Mouse (Mus musculus) hindbrain, embryonic 15.5 days (tissue): ENCODE data around the gene Slc6a11. TPM values are rescaled to one million over a fixed set of nuclear protein-coding genes. Genes with fewer than 3 reads are reported as not detected.
A peak's percentile ranks its signal among the peaks of the same experiment; 100 is the strongest.

ENCODE experiments used
- ATAC-seq: fragments of 200-750 bp; cut with Nextera tagmentation; 2 replicates; pipeline ENCODE4 v1.8.0; 2017; ENCODE audit warnings: low read depth, moderate number of reproducible peaks, moderate TSS enrichment; ENCODE audit not compliant: low FRiP score
- H3K27ac ChIP-seq: fragments of 300-500 bp; sonication (generic); replicated peaks from 2 replicates; pipeline ENCODE4 v1.5.1; 2015; ENCODE audit warnings: mild to moderate bottlenecking, inconsistent platforms
- H3K27me3 ChIP-seq: fragments of 300-500 bp; sonication (generic); 2 replicates; pipeline ENCODE4 v1.6.1; 2015; ENCODE audit warnings: control low read depth, inconsistent platforms
- H3K36me3 ChIP-seq: fragments of 300-500 bp; sonication (generic); 2 replicates; pipeline ENCODE4 v1.6.1; 2015; ENCODE audit warnings: control low read depth, inconsistent platforms
- H3K4me1 ChIP-seq: fragments of 300-500 bp; sonication (generic); replicated peaks from 2 replicates; pipeline ENCODE4 v1.6.1; 2015; ENCODE audit warnings: control low read depth, inconsistent platforms
- H3K4me2 ChIP-seq: fragments of 300-500 bp; sonication (generic); 2 replicates; pipeline ENCODE4 v1.6.1; 2015; ENCODE audit warnings: moderate library complexity, mild to moderate bottlenecking, inconsistent platforms
- H3K4me3 ChIP-seq: fragments of 300-500 bp; sonication (generic); 2 replicates; pipeline ENCODE4 v1.5.1; 2015; ENCODE audit warnings: mild to moderate bottlenecking, inconsistent platforms
- H3K9ac ChIP-seq: fragments of 300-500 bp; sonication (generic); 2 replicates; pipeline ENCODE4 v1.6.1; 2015; ENCODE audit warnings: inconsistent platforms
- H3K9me3 ChIP-seq: fragments of 300-500 bp; sonication (generic); 2 replicates; pipeline ENCODE4 v1.6.1; 2016; ENCODE audit warnings: control low read depth, inconsistent platforms
- WGBS: fragments of 180-500 bp; shearing (Covaris S2); methylation state at CpG from one replicate; pipeline ENCODE4 v1.1.7; 2015; 5-methylcytosine and 5-hydroxymethylcytosine counted together
- polyA plus RNA-seq: library from polyadenylated mRNA; unstranded; fragments of >200 nt; fragmentation: Nextera tagmentation; extraction: Ambion mirVana; gene quantifications from 2 replicates; pipeline ENCODE4 v1.2.1, GENCODE M21; 2015

The Slc6a11 gene
- polyA plus RNA-seq, 1 experiment from 2014 or later = 80.6 TPM

- H3K9me3 ChIP-seq = no peaks in the 10 kb centered on the region
- no peaks in the 10 kb centered on the region for H3K27me3 ChIP-seq
- H3K4me2 ChIP-seq = no peak overlapping the region
- H3K27ac ChIP-seq = no peak overlapping the region
- no peaks in the 10 kb centered on the region for H3K36me3 ChIP-seq
- H3K4me3 ChIP-seq = no peak overlapping the region
- 50% methylated on average over 5 of the region's 5 CpGs for WGBS
- no peak overlapping the region for H3K9ac ChIP-seq
- ATAC-seq = no peak
- H3K4me1 ChIP-seq = peaks cover 40% of the 10 kb centered on the region
These were observed 139.8 kb downstream of the Slc6a11 start for GRCm38 (mm10) chr6:114270799-114271198.

GRCm38 (mm10) chr6:114272279-114272678 lies 141.2 kb downstream of the Slc6a11 start:
- WGBS = 51% methylated on average over 15 of the region's 15 CpGs

DNA sequence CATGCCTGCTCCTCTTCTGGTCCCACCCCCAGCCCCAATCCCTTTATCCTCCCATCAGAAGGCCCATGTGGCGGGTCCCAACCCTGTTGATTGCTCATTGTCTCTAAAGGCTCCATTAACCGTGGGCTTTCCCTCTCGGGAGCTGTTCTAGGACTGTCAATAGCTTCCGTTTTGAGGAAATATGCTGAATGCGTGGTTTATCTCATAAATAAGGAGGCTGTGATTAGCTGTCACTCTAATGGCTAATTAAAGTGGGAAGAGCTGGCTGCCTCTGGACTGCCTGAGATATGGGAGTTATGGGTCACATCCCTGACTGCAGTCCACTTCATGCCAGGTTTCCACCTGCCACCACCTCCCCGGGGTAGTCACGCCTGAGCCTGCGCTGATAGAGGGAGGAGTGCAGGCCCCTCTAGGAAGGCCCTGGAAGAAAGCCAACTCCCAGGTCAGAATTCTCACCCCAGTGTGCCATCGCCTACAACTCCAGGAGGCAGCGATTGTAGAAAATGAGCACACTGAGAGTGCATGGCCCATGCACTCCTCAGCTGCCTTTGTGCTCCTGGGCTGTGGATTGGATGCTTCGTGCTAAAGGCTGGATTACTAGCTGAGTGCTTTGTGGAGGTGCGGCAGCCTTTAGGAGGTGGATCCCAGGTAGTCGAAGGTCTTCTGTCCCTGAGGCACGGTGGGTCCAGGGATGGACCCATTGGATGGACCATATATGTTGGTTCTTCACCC lies 143.1 kb downstream of the Slc6a11 start:
- 43% methylated on average over 14 of the region's 14 CpGs for WGBS
- H3K36me3 ChIP-seq = no peaks in the 10 kb centered on the region
- no peaks in the 10 kb centered on the region for H3K27me3 ChIP-seq
- H3K9ac ChIP-seq = no peak overlapping the region
- H3K4me2 ChIP-seq = no peak overlapping the region
- H3K9me3 ChIP-seq = no peaks in the 10 kb centered on the region
- no peak overlapping the region for H3K4me3 ChIP-seq
- no peak for ATAC-seq
- peak overlapping the region; percentile 31; the same call in 1 of the 2 replicates for H3K27ac ChIP-seq
- peaks cover 41% of the 10 kb centered on the region for H3K4me1 ChIP-seq

More at GRCm38 (mm10) chr6:114272279-114272678, 141.2 kb downstream of the Slc6a11 start:
- Histone ChIP-seq H3K27me3 (no peaks in the 10 kb centered on the region), H3K4me1 (peaks cover 36% of the 10 kb centered on the region), H3K9ac (no peak overlapping the region), H3K4me2 (no peak overlapping the region), H3K36me3 (no peaks in the 10 kb centered on the region), H3K4me3 (no peak overlapping the region), H3K27ac (peak overlapping the region; percentile 59), H3K9me3 (no peaks in the 10 kb centered on the region)
- ATAC-seq = no peak; the same call in 1 of the 2 replicates

DNA sequence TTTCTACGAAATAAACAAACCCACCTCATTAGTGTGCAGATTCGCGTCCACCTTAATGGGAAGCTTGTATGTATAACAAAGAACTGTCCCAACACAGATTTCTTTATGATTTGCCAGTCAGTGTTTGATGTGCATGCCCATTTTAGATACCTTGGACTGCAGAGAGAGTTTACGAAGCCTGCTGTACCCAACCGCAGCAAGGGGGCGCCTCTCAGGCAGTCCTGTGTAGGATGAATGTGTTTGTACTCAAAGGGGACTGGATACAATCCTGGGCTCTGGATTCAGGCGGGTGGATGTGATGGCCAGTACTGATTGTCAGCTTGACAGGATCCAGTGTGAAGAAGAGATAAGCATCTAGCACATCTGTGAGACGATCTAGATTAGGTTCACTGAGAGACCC lies 144.8 kb downstream of the Slc6a11 start:
- WGBS = 55% methylated on average over 8 of the region's 8 CpGs
- H3K4me2 ChIP-seq = no peak overlapping the region
- no peak for ATAC-seq

GRCm38 (mm10) chr6:114282469-114283277 lies 151.6 kb downstream of the Slc6a11 start, which contains the start of gene Slc6a1:
TSS of gene Slc6a1 (plus strand) at chr6:114282635.
- H3K9ac ChIP-seq = peak within 1 kb of the TSS; percentile 88
- no peaks in the 10 kb centered on the region for H3K9me3 ChIP-seq
- no peaks in the 10 kb centered on the region for H3K36me3 ChIP-seq
- H3K4me3 ChIP-seq = peak within 1 kb of the TSS; percentile 80
- ATAC-seq = peak; percentile 94
- H3K4me2 ChIP-seq = peak within 1 kb of the TSS; percentile 63
- peak within 1 kb of the TSS; percentile 87 for H3K27ac ChIP-seq
- WGBS = 1% methylated on average over 51 of the region's 51 CpGs
- H3K4me1 ChIP-seq = peaks cover 53% of the 10 kb centered on the region
- no peaks in the 10 kb centered on the region for H3K27me3 ChIP-seq

More for the DNA sequence above, 144.8 kb downstream of the Slc6a11 start:
- H3K4me3 ChIP-seq = no peak overlapping the region
- no peaks in the 10 kb centered on the region for H3K36me3 ChIP-seq
- H3K9ac ChIP-seq = no peak overlapping the region
- peaks cover 37% of the 10 kb centered on the region for H3K4me1 ChIP-seq
- no peaks in the 10 kb centered on the region for H3K9me3 ChIP-seq
- no peaks in the 10 kb centered on the region for H3K27me3 ChIP-seq
- H3K27ac ChIP-seq = no peak overlapping the region

DNA sequence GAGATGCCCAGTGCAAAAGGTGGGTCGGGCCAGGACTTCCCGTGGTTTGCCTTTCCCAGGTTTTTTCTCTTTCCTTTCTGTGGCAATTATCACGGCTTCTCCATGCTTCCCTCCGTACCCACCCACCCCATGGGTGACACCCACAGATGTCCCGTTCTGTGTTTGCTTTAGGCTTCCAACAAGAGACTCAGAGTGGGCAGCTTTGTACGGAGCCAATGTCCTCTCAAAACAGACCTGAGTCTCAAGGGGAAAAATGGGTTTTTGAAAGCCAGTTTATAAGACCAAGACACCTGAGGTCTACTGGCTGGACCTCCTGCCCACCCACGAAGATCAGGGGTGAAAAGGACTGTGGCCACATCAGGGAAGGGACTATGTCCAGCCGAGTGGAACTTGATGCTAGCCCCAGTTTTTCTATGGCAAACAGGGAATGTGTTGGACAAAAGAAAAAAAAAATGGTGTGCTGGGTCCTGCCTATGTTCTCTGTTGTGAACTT lies 152.3 kb downstream of the Slc6a11 start:
- peak overlapping the region; percentile 63 for H3K4me2 ChIP-seq
- H3K4me1 ChIP-seq = peaks cover 55% of the 10 kb centered on the region
- no peaks in the 10 kb centered on the region for H3K36me3 ChIP-seq
- peak; percentile 1; the same call in 1 of the 2 replicates for ATAC-seq
- no peaks in the 10 kb centered on the region for H3K9me3 ChIP-seq
- WGBS = 5% methylated on average over 8 of the region's 8 CpGs
- peak overlapping the region; percentile 88 for H3K9ac ChIP-seq
- H3K4me3 ChIP-seq = peak overlapping the region; percentile 80
- H3K27ac ChIP-seq = peak overlapping the region; percentile 87
- H3K27me3 ChIP-seq = no peaks in the 10 kb centered on the region

GRCm38 (mm10) chr6:114283927-114284703 lies 153.1 kb downstream of the Slc6a11 start:
- 36% methylated on average over 10 of the region's 10 CpGs for WGBS
- no peaks in the 10 kb centered on the region for H3K36me3 ChIP-seq
- H3K27ac ChIP-seq = peak overlapping the region; percentile 87
- no peak for ATAC-seq
- H3K4me3 ChIP-seq = peak overlapping the region; percentile 80
- H3K9me3 ChIP-seq = no peaks in the 10 kb centered on the region
- H3K4me2 ChIP-seq = peak overlapping the region; percentile 63
- no peaks in the 10 kb centered on the region for H3K27me3 ChIP-seq
- H3K9ac ChIP-seq = peak overlapping the region; percentile 88
- peaks cover 59% of the 10 kb centered on the region for H3K4me1 ChIP-seq

- Histone ChIP-seq H3K27ac (peak overlapping the region; percentile 43; the same call in 1 of the 2 replicates), H3K4me3 (0 out of 2 replicates have a peak overlapping the region, but pooled peaks have one; percentile 80), H3K9me3 (no peaks in the 10 kb centered on the region), H3K4me1 (peaks cover 72% of the 10 kb centered on the region), H3K27me3 (no peaks in the 10 kb centered on the region), H3K4me2 (peak overlapping the region; percentile 63), H3K9ac (peak overlapping the region; percentile 9; the same call in 1 of the 2 replicates), H3K36me3 (no peaks in the 10 kb centered on the region)
- WGBS = 38% methylated on average over 4 of the region's 4 CpGs
- no peak for ATAC-seq
These were observed 154.4 kb downstream of the Slc6a11 start for GRCm38 (mm10) chr6:114285424-114285823.

- no peak overlapping the region for H3K4me3 ChIP-seq
- H3K9me3 ChIP-seq = no peaks in the 10 kb centered on the region
- H3K4me1 ChIP-seq = peaks cover 98% of the 10 kb centered on the region
- H3K27me3 ChIP-seq = no peaks in the 10 kb centered on the region
- no peaks in the 10 kb centered on the region for H3K36me3 ChIP-seq
- 11% methylated on average over 7 of the region's 7 CpGs for WGBS
- no peak for ATAC-seq
- H3K9ac ChIP-seq = no peak overlapping the region
- H3K4me2 ChIP-seq = peak overlapping the region; percentile 31
- peak overlapping the region; percentile 87 for H3K27ac ChIP-seq
These were observed 158.1 kb downstream of the Slc6a11 start for GRCm38 (mm10) chr6:114289106-114289505.

DNA sequence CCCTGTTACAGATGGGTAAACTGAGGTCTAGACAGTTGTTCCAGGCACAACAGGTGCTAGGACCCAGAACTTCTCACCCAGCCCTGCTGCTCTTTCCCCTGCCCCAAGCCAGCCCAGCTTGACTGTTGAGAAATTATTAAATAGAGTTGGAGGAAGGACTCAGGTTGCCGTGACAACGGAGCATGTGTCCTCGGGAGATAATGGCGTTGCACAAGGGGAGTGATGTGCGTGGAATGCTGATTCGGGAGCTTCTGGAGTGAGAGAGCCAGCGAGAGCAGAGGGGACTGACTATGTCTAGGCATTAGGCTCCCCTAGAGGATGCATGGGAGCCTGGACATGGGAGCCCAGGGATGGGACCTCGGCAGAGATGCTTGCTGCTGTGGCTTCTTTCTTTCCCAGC lies 159.1 kb downstream of the Slc6a11 start:
- peak; percentile 84 for ATAC-seq
- no peaks in the 10 kb centered on the region for H3K27me3 ChIP-seq
- WGBS = 10% methylated on average over 8 of the region's 8 CpGs
- no peak overlapping the region for H3K9ac ChIP-seq
- H3K4me3 ChIP-seq = no peak overlapping the region
- peak overlapping the region; percentile 87 for H3K27ac ChIP-seq
- no peaks in the 10 kb centered on the region for H3K36me3 ChIP-seq
- H3K4me1 ChIP-seq = peaks cover 98% of the 10 kb centered on the region
- H3K4me2 ChIP-seq = peak overlapping the region; percentile 42
- H3K9me3 ChIP-seq = no peaks in the 10 kb centered on the region

DNA sequence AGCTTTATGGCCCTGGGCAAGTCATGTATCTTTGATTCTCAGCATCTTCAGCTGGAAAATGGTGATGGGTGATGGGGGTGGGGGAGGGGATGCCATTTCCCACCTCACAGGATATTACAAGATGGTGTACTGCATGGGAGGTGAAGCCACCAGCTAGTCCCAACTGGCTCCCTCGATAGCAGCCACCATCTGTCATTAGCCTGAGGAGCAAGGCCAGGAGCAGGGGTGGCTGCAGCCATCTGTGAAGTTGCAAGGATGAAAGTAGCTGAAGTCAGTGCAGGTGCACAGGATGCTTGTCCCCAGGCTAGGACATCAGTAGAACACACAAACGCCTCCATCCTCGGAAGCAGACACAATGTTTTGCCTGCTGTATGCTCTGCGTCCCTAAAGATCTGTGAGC lies 159.9 kb downstream of the Slc6a11 start:
- no peak for ATAC-seq
- WGBS = 45% methylated on average over 4 of the region's 4 CpGs
- peak overlapping the region; percentile 87 for H3K27ac ChIP-seq
- no peak overlapping the region for H3K4me3 ChIP-seq
- peak overlapping the region; percentile 42 for H3K4me2 ChIP-seq
- peaks cover 97% of the 10 kb centered on the region for H3K4me1 ChIP-seq
- H3K36me3 ChIP-seq = no peaks in the 10 kb centered on the region
- no peak overlapping the region for H3K9ac ChIP-seq
- no peaks in the 10 kb centered on the region for H3K9me3 ChIP-seq
- no peaks in the 10 kb centered on the region for H3K27me3 ChIP-seq
